Mouse (Mus musculus) liver, embryonic 14.5 days (tissue): ENCODE measurements at regions not wholly inside any gene's neighbourhood (a gene's known extent, or its start where the extent isn't known, plus 50 kb on each side); places are given as distances from the start of the nearest gene placed in this dataset.

Experiments
- CTCF ChIP-seq: IDR thresholded peaks from 2 replicates; pipeline ENCODE4 v1.5.1; 2016; ENCODE audit warnings: antibody characterized with exemption, low read depth, control low read depth
- EP300 ChIP-seq: IDR thresholded peaks from 2 replicates; pipeline ENCODE4 v1.6.1; 2016; ENCODE audit warnings: antibody characterized with exemption, low read depth

- no peak for TF ChIP-seq CTCF
- no peak for TF ChIP-seq EP300
These were observed 409.7 kb downstream of the Car8 start for GRCm38 (mm10) chr4:7829126-7829525.
